Mouse (Mus musculus) neural tube, embryonic 15.5 days (tissue): ENCODE data around the gene Agpat3. TPM values are rescaled to one million over a fixed set of nuclear protein-coding genes. Genes with fewer than 3 reads are reported as not detected.

ENCODE experiments used
- ATAC-seq: fragments of 200-750 bp; cut with Nextera tagmentation; 2 replicates; pipeline ENCODE4 v1.8.0; 2017; ENCODE audit warnings: mild to moderate bottlenecking, moderate TSS enrichment, moderate library complexity; ENCODE audit not compliant: low FRiP score
- H3K27ac ChIP-seq: fragments of 300-500 bp; sonication (generic); replicated peaks from 2 replicates; pipeline ENCODE4 v1.5.1; 2015; ENCODE audit warnings: mild to moderate bottlenecking, inconsistent platforms
- H3K27me3 ChIP-seq: fragments of 300-500 bp; sonication (generic); replicated peaks from 2 replicates; pipeline ENCODE4 v1.6.1; 2015; ENCODE audit warnings: inconsistent platforms
- H3K36me3 ChIP-seq: fragments of 300-500 bp; sonication (generic); 2 replicates; pipeline ENCODE4 v1.6.1; 2015; ENCODE audit warnings: inconsistent platforms
- H3K4me1 ChIP-seq: fragments of 300-500 bp; sonication (generic); 2 replicates; pipeline ENCODE4 v1.6.1; 2015; ENCODE audit warnings: inconsistent platforms
- H3K4me2 ChIP-seq: fragments of 300-500 bp; sonication (generic); 2 replicates; pipeline ENCODE4 v1.6.1; 2015; ENCODE audit warnings: inconsistent platforms, mild to moderate bottlenecking, moderate library complexity
- H3K4me3 ChIP-seq: fragments of 300-500 bp; sonication (generic); replicated peaks from 2 replicates; pipeline ENCODE4 v1.5.1; 2015; ENCODE audit warnings: mild to moderate bottlenecking, inconsistent platforms
- H3K9ac ChIP-seq: fragments of 300-500 bp; sonication (generic); replicated peaks from 2 replicates; pipeline ENCODE4 v1.6.1; 2015; ENCODE audit warnings: mild to moderate bottlenecking, inconsistent platforms
- H3K9me3 ChIP-seq: fragments of 300-500 bp; sonication (generic); replicated peaks from 2 replicates; pipeline ENCODE4 v1.6.1; 2016; ENCODE audit warnings: inconsistent platforms
- WGBS: fragments of 180-500 bp; shearing (Covaris S2); methylation state at CpG from one replicate; pipeline ENCODE4 v1.1.7; 2015; ENCODE audit warnings: mixed read lengths; 5-methylcytosine and 5-hydroxymethylcytosine counted together
- polyA plus RNA-seq: library from polyadenylated mRNA; unstranded; fragments of >200 nt; fragmentation: Nextera tagmentation; extraction: Ambion mirVana; gene quantifications from 2 replicates; pipeline ENCODE4 v1.2.1, GENCODE M21; 2015

The Agpat3 gene
- polyA plus RNA-seq, 1 experiment from 2014 or later, result 77.4 TPM

- Histone ChIP-seq H3K4me2 (no peak overlapping the region), H3K4me1 (peaks cover 9% of the 10 kb centered on the region), H3K9ac (no peak overlapping the region), H3K9me3 (no peaks in the 10 kb centered on the region), H3K27me3 (no peaks in the 10 kb centered on the region), H3K36me3 (peaks cover 4% of the 10 kb centered on the region; the same call in 1 of the 2 replicates), H3K4me3 (no peak overlapping the region), H3K27ac (no peak overlapping the region)
- ATAC-seq, result no peak
- WGBS, result 81% methylated on average over 7 of the region's 7 CpGs
Measured at GRCm38 (mm10) chr10:78303675-78304074, 48.6 kb downstream of the Agpat3 start.

- H3K4me2 ChIP-seq, result no peak overlapping the region
- ATAC-seq, result no peak
Measured at GRCm38 (mm10) chr10:78300061-78300460, 52.2 kb downstream of the Agpat3 start.

GRCm38 (mm10) chr10:78298651-78299644, 53.3 kb downstream of the Agpat3 start:
- Histone ChIP-seq H3K4me1 (peaks cover 22% of the 10 kb centered on the region), H3K9ac (no peak overlapping the region), H3K9me3 (no peaks in the 10 kb centered on the region), H3K4me3 (no peak overlapping the region), H3K27ac (peak overlapping the region; percentile 34; the same call in 1 of the 2 replicates), H3K4me2 (no peak overlapping the region), H3K36me3 (peaks cover 4% of the 10 kb centered on the region; the same call in 1 of the 2 replicates), H3K27me3 (no peaks in the 10 kb centered on the region)
- ATAC-seq, result no peak
- 90% methylated on average over 8 of the region's 8 CpGs for WGBS

More at GRCm38 (mm10) chr10:78300061-78300460, 52.2 kb downstream of the Agpat3 start:
- 97% methylated on average over 4 of the region's 4 CpGs for WGBS
- Histone ChIP-seq H3K27me3 (no peaks in the 10 kb centered on the region), H3K4me1 (peaks cover 19% of the 10 kb centered on the region), H3K9me3 (no peaks in the 10 kb centered on the region), H3K9ac (no peak overlapping the region), H3K4me3 (no peak overlapping the region), H3K36me3 (peaks cover 4% of the 10 kb centered on the region; the same call in 1 of the 2 replicates), H3K27ac (no peak overlapping the region)

- Histone ChIP-seq H3K4me2 (no peak overlapping the region), H3K9me3 (no peaks in the 10 kb centered on the region), H3K4me3 (no peak overlapping the region), H3K4me1 (peaks cover 22% of the 10 kb centered on the region), H3K27me3 (no peaks in the 10 kb centered on the region), H3K9ac (no peak overlapping the region), H3K36me3 (no peaks in the 10 kb centered on the region), H3K27ac (peak overlapping the region; percentile 34)
- 75% methylated on average over 15 of the region's 15 CpGs for WGBS
- ATAC-seq, result peak; percentile 79
Measured at GRCm38 (mm10) chr10:78297576-78298484, 54.5 kb downstream of the Agpat3 start.

- no peak overlapping the region for H3K27ac ChIP-seq
- ATAC-seq, result no peak
Measured at GRCm38 (mm10) chr10:78296980-78297379, 55.3 kb downstream of the Agpat3 start.

GRCm38 (mm10) chr10:78296371-78296770, 55.9 kb downstream of the Agpat3 start:
- no peak for ATAC-seq
- Histone ChIP-seq H3K9me3 (no peaks in the 10 kb centered on the region), H3K9ac (no peak overlapping the region), H3K4me2 (no peak overlapping the region), H3K27me3 (no peaks in the 10 kb centered on the region), H3K27ac (no peak overlapping the region), H3K4me1 (peaks cover 22% of the 10 kb centered on the region), H3K4me3 (no peak overlapping the region), H3K36me3 (no peaks in the 10 kb centered on the region)
- 89% methylated on average over 5 of the region's 5 CpGs for WGBS

More at GRCm38 (mm10) chr10:78296980-78297379, 55.3 kb downstream of the Agpat3 start:
- WGBS, result 83% methylated on average over 4 of the region's 4 CpGs
- Histone ChIP-seq H3K4me2 (no peak overlapping the region), H3K9ac (no peak overlapping the region), H3K4me3 (no peak overlapping the region), H3K9me3 (no peaks in the 10 kb centered on the region), H3K36me3 (no peaks in the 10 kb centered on the region), H3K4me1 (peaks cover 22% of the 10 kb centered on the region), H3K27me3 (no peaks in the 10 kb centered on the region)

- Histone ChIP-seq H3K36me3 (no peaks in the 10 kb centered on the region), H3K4me1 (peaks cover 21% of the 10 kb centered on the region), H3K27me3 (no peaks in the 10 kb centered on the region), H3K9me3 (no peaks in the 10 kb centered on the region), H3K9ac (no peak overlapping the region), H3K4me3 (no peak overlapping the region), H3K4me2 (no peak overlapping the region), H3K27ac (no peak overlapping the region)
- 100% methylated on average over 1 of the region's 1 CpGs for WGBS
- ATAC-seq, result no peak
Measured at GRCm38 (mm10) chr10:78293576-78293975, 58.7 kb downstream of the Agpat3 start.

GRCm38 (mm10) chr10:78292381-78292780, 59.9 kb downstream of the Agpat3 start:
- no peak overlapping the region for H3K27ac ChIP-seq
- H3K4me3 ChIP-seq, result no peak overlapping the region
- no peak for ATAC-seq
- H3K4me1 ChIP-seq, result peaks cover 11% of the 10 kb centered on the region
- H3K36me3 ChIP-seq, result peaks cover 6% of the 10 kb centered on the region
- H3K9me3 ChIP-seq, result no peaks in the 10 kb centered on the region
- H3K27me3 ChIP-seq, result no peaks in the 10 kb centered on the region
- H3K9ac ChIP-seq, result no peak overlapping the region
- 90% methylated on average over 5 of the region's 5 CpGs for WGBS
- no peak overlapping the region for H3K4me2 ChIP-seq

GRCm38 (mm10) chr10:78290730-78291535, 61.4 kb downstream of the Agpat3 start:
- Histone ChIP-seq H3K9ac (no peak overlapping the region), H3K27ac (no peak overlapping the region), H3K9me3 (no peaks in the 10 kb centered on the region), H3K4me1 (peaks cover 7% of the 10 kb centered on the region; the same call in 1 of the 2 replicates), H3K36me3 (peaks cover 20% of the 10 kb centered on the region), H3K27me3 (no peaks in the 10 kb centered on the region), H3K4me3 (no peak overlapping the region), H3K4me2 (no peak overlapping the region)
- ATAC-seq, result no peak
- 92% methylated on average over 8 of the region's 8 CpGs for WGBS

- ATAC-seq, result no peak
- H3K36me3 ChIP-seq, result peaks cover 26% of the 10 kb centered on the region
- H3K4me2 ChIP-seq, result no peak overlapping the region
- no peak overlapping the region for H3K27ac ChIP-seq
- no peak overlapping the region for H3K4me3 ChIP-seq
- 84% methylated on average over 4 of the region's 4 CpGs for WGBS
- H3K9me3 ChIP-seq, result no peaks in the 10 kb centered on the region
- H3K9ac ChIP-seq, result no peak overlapping the region
- no peaks in the 10 kb centered on the region for H3K27me3 ChIP-seq
- no peaks in the 10 kb centered on the region for H3K4me1 ChIP-seq
Measured at GRCm38 (mm10) chr10:78288896-78289295, 63.4 kb downstream of the Agpat3 start.

- no peaks in the 10 kb centered on the region for H3K9me3 ChIP-seq
- 86% methylated on average over 5 of the region's 5 CpGs for WGBS
- H3K9ac ChIP-seq, result no peak overlapping the region
- no peak overlapping the region for H3K4me2 ChIP-seq
- H3K27me3 ChIP-seq, result no peaks in the 10 kb centered on the region
- H3K27ac ChIP-seq, result no peak overlapping the region
- H3K36me3 ChIP-seq, result peaks cover 34% of the 10 kb centered on the region
- H3K4me3 ChIP-seq, result no peak overlapping the region
- no peaks in the 10 kb centered on the region for H3K4me1 ChIP-seq
- no peak for ATAC-seq
Measured at GRCm38 (mm10) chr10:78288135-78288534, 64.2 kb downstream of the Agpat3 start.
